ENCODE assay signal across 12 mouse cellular contexts in genomic region chr2:153850351-153851029, GRCm38 (mm10). TPM values are rescaled to one million over a fixed set of nuclear protein-coding genes. Genes with fewer than 3 reads are reported as not detected.
DNase-seq lines count a peak whose midpoint lies in the region; ATAC-seq and TF ChIP-seq lines count a peak whose summit lies in the region.
"Had no signal": no experiment of that assay in that cellular context is flagged by ENCODE, and none has a peak within 500 bp of the region (broad histone marks: within the 10 kb centered on the region; RNA-seq: fewer than 3 reads in every experiment).

No protein-coding gene starts in this region.

- no peak overlapping the region for H3K4me3 ChIP-seq in lung, adult 2 months (replicated peaks; ENCODE audit: extremely low read depth, low read depth, low read length)
- H3K4me3 ChIP-seq in ES-E14 (ENCODE audit: insufficient read depth in 1 of 2, low read depth in 1 of 2, low read length in 2 of 2, poor library complexity in 1 of 2, severe bottlenecking in 1 of 2), result no peak overlapping the region
- no peak overlapping the region for H3K4me3 ChIP-seq in cortical plate, adult 2 months (ENCODE audit: insufficient read depth, low read length)
- H3K4me3 ChIP-seq in kidney, embryonic 14.5 days (ENCODE audit: low read length), result no peak overlapping the region
- H3K4me3 ChIP-seq: erythroblast, embryonic 14.5 days; heart, embryonic 15.5 days had no signal

- no peaks in the 10 kb centered on the region for H3K36me3 ChIP-seq in ES-E14 (ENCODE audit: control insufficient read depth, insufficient read depth, low read length, poor library complexity, severe bottlenecking)
- H3K36me3 ChIP-seq in kidney, embryonic 14.5 days (ENCODE audit: control insufficient read depth, insufficient read depth, low read length), result no peaks in the 10 kb centered on the region
- H3K36me3 ChIP-seq: heart, embryonic 15.5 days had no signal

- no peaks in the 10 kb centered on the region for H3K27me3 ChIP-seq in kidney, embryonic 14.5 days (ENCODE audit: control insufficient read depth, insufficient read depth, low read length)
- H3K27me3 ChIP-seq: heart, embryonic 15.5 days had no signal

- H3K27ac ChIP-seq in ES-E14 (ENCODE audit: insufficient read depth, low read depth, low read length, poor library complexity, severe bottlenecking), result no peak overlapping the region
- no peak overlapping the region for H3K27ac ChIP-seq in cortical plate, adult 2 months (ENCODE audit: insufficient read depth, low read length)
- no peak overlapping the region for H3K27ac ChIP-seq in kidney, embryonic 14.5 days (ENCODE audit: low read depth, low read length)
- H3K27ac ChIP-seq: heart, embryonic 15.5 days had no signal

- DNase-seq in cerebellum, adult 11 months, result peak; percentile 31
- no peak for DNase-seq in cerebellum, postnatal 4 days (ENCODE audit: low spot score in 2 of 2)
- DNase-seq in lung, adult 2 months, result no peak
- DNase-seq in lung, adult 18-20 months, result no peak
- DNase-seq in ES-E14 (ENCODE audit: low read depth, low spot score), result peak; percentile 40
- DNase-seq in right cerebral cortex, adult 2 months (ENCODE audit: low spot score in 2 of 2), result no peak

- ATAC-seq in kidney, embryonic 14.5 days (ENCODE audit: low FRiP score, low TSS enrichment), result no peak

- H3K4me1 ChIP-seq in lung, adult 2 months (ENCODE audit: control insufficient read depth, insufficient read depth, low read length), result no peaks in the 10 kb centered on the region
- 0 out of 4 replicates have a peak, but pooled peaks cover 0 to 2% of the 10 kb centered on the region in 2 experiments for H3K4me1 ChIP-seq in ES-E14 (ENCODE audit: control insufficient read depth in 2 of 2, insufficient read depth in 2 of 2, low read length in 2 of 2, poor library complexity in 1 of 2)
- no peaks in the 10 kb centered on the region for H3K4me1 ChIP-seq in cortical plate, adult 2 months (ENCODE audit: control insufficient read depth, insufficient read depth, low read length)
- no peaks in the 10 kb centered on the region for H3K4me1 ChIP-seq in kidney, embryonic 14.5 days (ENCODE audit: control insufficient read depth, insufficient read depth, low read length)
- H3K4me1 ChIP-seq: heart, embryonic 15.5 days had no signal

- no peaks in the 10 kb centered on the region for H3K9me3 ChIP-seq in ES-E14 (ENCODE audit: control insufficient read depth, insufficient read depth, low read depth, low read length)
- H3K9me3 ChIP-seq in kidney, embryonic 14.5 days (ENCODE audit: control insufficient read depth, low read length), result no peaks in the 10 kb centered on the region; the same call in 1 of the 2 replicates
- H3K9me3 ChIP-seq: heart, embryonic 15.5 days had no signal

- no peak for TF ChIP-seq POLR2A in lung, adult 2 months (IDR thresholded peaks at IDR 0.05; ENCODE audit: borderline replicate concordance, extremely low read depth, low read depth, low read length)
- no peak for TF ChIP-seq POLR2A in cortical plate, adult 2 months (IDR thresholded peaks at IDR 0.05; ENCODE audit: extremely low read depth, insufficient read depth, low read length)

- H3K9ac ChIP-seq in ES-E14 (ENCODE audit: insufficient read depth, low read depth, low read length, poor library complexity, severe bottlenecking), result no peak overlapping the region
- no peak overlapping the region for H3K9ac ChIP-seq in kidney, embryonic 14.5 days (ENCODE audit: low read depth, low read length)
- H3K9ac ChIP-seq: heart, embryonic 15.5 days had no signal

- H3K4me2 ChIP-seq in kidney, embryonic 14.5 days (replicated peaks; ENCODE audit: low read depth, low read length), result no peak overlapping the region
- H3K4me2 ChIP-seq: heart, embryonic 15.5 days had no signal

- in situ Hi-C loops in ES-E14 (cut with MboI; ENCODE audit: low sequenced_read_pairs in 2 of 2, unreplicated experiment in 2 of 2), result no loop called here

- TF ChIP-seq CTCF in lung, adult 2 months (IDR thresholded peaks at IDR 0.05; ENCODE audit: insufficient read depth, low read length), result 0 out of 2 replicates have a peak, but pooled peaks have one; percentile 18
- TF ChIP-seq CTCF in cortical plate, adult 2 months (IDR thresholded peaks at IDR 0.05; ENCODE audit: extremely low read depth, insufficient read depth, low read length), result peak; percentile 56

- WGBS in lung, adult 2 months, result 79% methylated on average over 6 of the region's 6 CpGs
- 85% methylated on average over 6 of the region's 6 CpGs for WGBS in kidney, embryonic 14.5 days

TF ChIP-seq in ES-E14, 5 proteins besides CTCF, POLR2A, EP300 and RAD21:
- TF ChIP-seq ZC3H11A (IDR thresholded peaks at IDR 0.05; ENCODE audit: borderline replicate concordance, low read depth, low read length) (peak; percentile 18; the same call in 1 of the 2 replicates), CHD2 (IDR thresholded peaks at IDR 0.05; ENCODE audit: low read depth, low read length) (no peak)

RNA-seq across cellular contexts. Expression of gene Sun5, which starts 20.4 kb away (rescaled TPM):
- not detected in 2 replicates for polyA plus RNA-seq in lung, adult 2 months (2012; rRNA removed)
- not detected in 2 replicates for total RNA-seq in ES-E14 (2012; rRNA removed)
- polyA plus RNA-seq in cortical plate, adult 2 months (2012; rRNA removed), result not detected in 2 replicates
- not detected in 2 replicates for polyA plus RNA-seq in kidney, embryonic 14.5 days (2014; fragmentation: Nextera tagmentation; extraction: Ambion mirVana)
- total RNA-seq: layer of hippocampus, adult 8-10 months had no signal
- polyA plus RNA-seq: erythroblast, embryonic 14.5 days; heart, embryonic 15.5 days; lung, embryonic 16.5 days had no signal

RNA-seq across cellular contexts. Expression of gene Bpifb2, which starts 24.4 kb away (rescaled TPM):
- not detected in 2 replicates for polyA plus RNA-seq in lung, adult 2 months (2012; rRNA removed)
- not detected in 2 replicates for total RNA-seq in ES-E14 (2012; rRNA removed)
- not detected in 2 replicates for polyA plus RNA-seq in cortical plate, adult 2 months (2012; rRNA removed)
- not detected in 2 replicates for polyA plus RNA-seq in kidney, embryonic 14.5 days (2014; fragmentation: Nextera tagmentation; extraction: Ambion mirVana)
- total RNA-seq: layer of hippocampus, adult 8-10 months had no signal
- polyA plus RNA-seq: erythroblast, embryonic 14.5 days; heart, embryonic 15.5 days; lung, embryonic 16.5 days had no signal

RNA-seq across cellular contexts. Expression of gene Bpifb6, which starts 49.7 kb away (rescaled TPM):
- polyA plus RNA-seq in lung, adult 2 months (2012; rRNA removed), result not detected in 2 replicates
- not detected in 2 replicates for total RNA-seq in ES-E14 (2012; rRNA removed)
- polyA plus RNA-seq in cortical plate, adult 2 months (2012; rRNA removed), result not detected in 2 replicates
- not detected in 2 replicates for polyA plus RNA-seq in kidney, embryonic 14.5 days (2014; fragmentation: Nextera tagmentation; extraction: Ambion mirVana)
- total RNA-seq: layer of hippocampus, adult 8-10 months had no signal
- polyA plus RNA-seq: erythroblast, embryonic 14.5 days; heart, embryonic 15.5 days; lung, embryonic 16.5 days had no signal

Comparison
In these comparisons a context has a peak if more than half of its experiments do, and no peak if none do; other contexts are left out.
1. DNase-seq: peak in cerebellum, adult 11 months (single experiment) and ES-E14 (single experiment); none in cerebellum, postnatal 4 days (0 of 2), lung, adult 2 months (single experiment), lung, adult 18-20 months (0 of 2) and right cerebral cortex, adult 2 months (0 of 2).